Mouse (Mus musculus): ENCODE results near the gene Pla2g4d. TPM values are rescaled to one million over a fixed set of nuclear protein-coding genes. Genes with fewer than 3 reads are reported as not detected.

Gene Pla2g4d
- total and polyA plus RNA-seq, 3 experiments: not detected

- Histone ChIP-seq H3K4me2 (ENCODE audit: insufficient read depth, low read depth, poor library complexity, severe bottlenecking) (no peak overlapping the region), H3K9me3 (replicated peaks; ENCODE audit: low read length) (no peaks in the 10 kb centered on the region), H3K27me3 (replicated peaks) (peaks cover under 1% of the 10 kb centered on the region), H3K4me1 (ENCODE audit: control insufficient read depth in 1 of 2, insufficient read depth in 2 of 2) (peaks cover 0 to 3% of the 10 kb centered on the region in 2 experiments; a peak in 1 of 4 replicates), H3K4me3 (replicated peaks in 1 of 3; ENCODE audit: low read depth in 2 of 3, low read length in 2 of 3, poor library complexity in 1 of 3) (no peak overlapping the region), H3K27ac (ENCODE audit: insufficient read depth, low read depth) (no peak overlapping the region), H3K36me3 (replicated peaks in 1 of 2; ENCODE audit: control insufficient read depth in 1 of 2, insufficient read depth in 1 of 2, low read length in 1 of 2) (no peaks in the 10 kb centered on the region), H3K9ac (ENCODE audit: insufficient read depth, low read depth) (no peak overlapping the region), H3K79me2 (replicated peaks; ENCODE audit: control insufficient read depth, extremely low read depth, insufficient read depth, poor library complexity, severe bottlenecking) (no peaks in the 10 kb centered on the region)
- peak; percentile 45 for DNase-seq (ENCODE audit: extremely low read depth)
- in situ Hi-C loops (cut with MboI; ENCODE audit: low pct_ligation_motif_present, low pct_unique_long_range_greater_than_20kb, low sequenced_read_pairs): loop anchor here (25.0 kb wide), 1 partner anchor 193 kb away; no protein-coding TSS in a partner anchor
- TF ChIP-seq CTCF (conservative IDR thresholded peaks at IDR 0.05 in 1 of 2, IDR thresholded peaks at IDR 0.05 in 1 of 2; ENCODE audit: low read depth in 2 of 2, low read length in 2 of 2) (peak; percentile 83 to 85), JUN (IDR thresholded peaks at IDR 0.05; ENCODE audit: insufficient read depth, low read depth, low read length) (no peak), RAD21 (IDR thresholded peaks at IDR 0.05; ENCODE audit: low read depth, low read length) (peak; percentile 65), MAX (IDR thresholded peaks at IDR 0.05; ENCODE audit: low read length) (no peak), SMC3 (IDR thresholded peaks at IDR 0.05; ENCODE audit: low read depth, low read length) (peak; percentile 74)
- dilution Hi-C loops (cut with MboI; ENCODE audit: extremely low pct_ligation_motif_present, extremely low pct_unique_long_range_greater_than_20kb, low sequenced_read_pairs): no loop called here
These were observed 9.0 kb downstream of the Pla2g4d start for GRCm38 (mm10) chr2:120279961-120280360.

GRCm38 (mm10) chr2:120276951-120277350 is 12.0 kb downstream of the Pla2g4d start:
- DNase-seq (ENCODE audit: extremely low read depth): no peak
- H3K4me3 ChIP-seq (replicated peaks in 1 of 3; ENCODE audit: low read depth in 2 of 3, low read length in 2 of 3, poor library complexity in 1 of 3): no peak overlapping the region
- in situ Hi-C loops (cut with MboI; ENCODE audit: low pct_ligation_motif_present, low pct_unique_long_range_greater_than_20kb, low sequenced_read_pairs) (loop anchor here (25.0 kb wide), 1 partner anchor 190 kb away; no protein-coding TSS in a partner anchor), dilution Hi-C loops (cut with MboI; ENCODE audit: extremely low pct_ligation_motif_present, extremely low pct_unique_long_range_greater_than_20kb, low sequenced_read_pairs) (no loop called here)
- no peaks in the 10 kb centered on the region for H3K79me2 ChIP-seq (replicated peaks; ENCODE audit: control insufficient read depth, extremely low read depth, insufficient read depth, poor library complexity, severe bottlenecking)
- no peak overlapping the region for H3K27ac ChIP-seq (ENCODE audit: insufficient read depth, low read depth)
- H3K9ac ChIP-seq (ENCODE audit: insufficient read depth, low read depth): no peak overlapping the region
- no peak overlapping the region for H3K4me2 ChIP-seq (ENCODE audit: insufficient read depth, low read depth, poor library complexity, severe bottlenecking)
- H3K9me3 ChIP-seq (replicated peaks; ENCODE audit: low read length): no peaks in the 10 kb centered on the region
- no peak for TF ChIP-seq JUN (IDR thresholded peaks at IDR 0.05; ENCODE audit: insufficient read depth, low read depth, low read length)
- no peak for TF ChIP-seq MAZ (IDR thresholded peaks at IDR 0.05; ENCODE audit: low read depth, low read length)
- H3K36me3 ChIP-seq (replicated peaks in 1 of 2; ENCODE audit: control insufficient read depth in 1 of 2, insufficient read depth in 1 of 2, low read length in 1 of 2): no peaks in the 10 kb centered on the region
- H3K4me1 ChIP-seq (ENCODE audit: control insufficient read depth in 1 of 2, insufficient read depth in 2 of 2): peaks cover 0 to 3% of the 10 kb centered on the region in 2 experiments; a peak in 1 of 4 replicates
- peaks cover 6% of the 10 kb centered on the region for H3K27me3 ChIP-seq (replicated peaks)

- dilution Hi-C loops (cut with MboI; ENCODE audit: extremely low pct_ligation_motif_present, extremely low pct_unique_long_range_greater_than_20kb, low sequenced_read_pairs): no loop called here
- DNase-seq (ENCODE audit: extremely low read depth): no peak
- Histone ChIP-seq H3K27ac (ENCODE audit: insufficient read depth, low read depth) (no peak overlapping the region), H3K27me3 (replicated peaks) (peaks cover 3% of the 10 kb centered on the region), H3K4me2 (ENCODE audit: insufficient read depth, low read depth, poor library complexity, severe bottlenecking) (no peak overlapping the region), H3K4me3 (replicated peaks in 1 of 3; ENCODE audit: low read depth in 2 of 3, low read length in 2 of 3, poor library complexity in 1 of 3) (no peak overlapping the region), H3K9ac (ENCODE audit: insufficient read depth, low read depth) (no peak overlapping the region), H3K4me1 (ENCODE audit: control insufficient read depth in 1 of 2, insufficient read depth in 2 of 2) (no peaks in the 10 kb centered on the region), H3K79me2 (replicated peaks; ENCODE audit: control insufficient read depth, extremely low read depth, insufficient read depth, poor library complexity, severe bottlenecking) (no peaks in the 10 kb centered on the region), H3K9me3 (replicated peaks; ENCODE audit: low read length) (peaks cover 7% of the 10 kb centered on the region), H3K36me3 (replicated peaks in 1 of 2; ENCODE audit: control insufficient read depth in 1 of 2, insufficient read depth in 1 of 2, low read length in 1 of 2) (no peaks in the 10 kb centered on the region)
- TF ChIP-seq TBP (conservative IDR thresholded peaks at IDR 0.05; ENCODE audit: low read depth, low read length) (no peak), CTCF (conservative IDR thresholded peaks at IDR 0.05 in 1 of 2, IDR thresholded peaks at IDR 0.05 in 1 of 2; ENCODE audit: low read depth in 2 of 2, low read length in 2 of 2) (peak in 1 of 2 experiments; percentile 31; a peak in 2 of 4 replicates)
- in situ Hi-C loops (cut with MboI; ENCODE audit: low pct_ligation_motif_present, low pct_unique_long_range_greater_than_20kb, low sequenced_read_pairs): loop anchor here (5.0 kb wide), 1 partner anchor 91 kb away; no protein-coding TSS in a partner anchor
These were observed 20.4 kb downstream of the Pla2g4d start for GRCm38 (mm10) chr2:120268635-120269034.

All from CH12.LX (cell line).